Mouse (Mus musculus) cerebellum, adult (tissue): ENCODE measurements at regions not wholly inside any gene's neighbourhood (a gene's known extent, or its start where the extent isn't known, plus 50 kb on each side); places are given as distances from the start of the nearest gene placed in this dataset.

Source experiments
- ATAC-seq: cut with Nextera tagmentation; 2 replicates; pipeline ENCODE4 v1.9.2; 2017; ENCODE audit warnings: mild to moderate bottlenecking, moderate library complexity, mixed read lengths; ENCODE audit not compliant: insufficient number of reproducible peaks, low FRiP score, low TSS enrichment

GRCm38 (mm10) chr11:33061570-33061969 lies 85.6 kb downstream of the Fgf18 start:
- no peak for ATAC-seq

- no peak for ATAC-seq
Observed at GRCm38 (mm10) chr11:33060352-33060751, 86.8 kb downstream of the Fgf18 start.

GRCm38 (mm10) chr11:33050216-33050615 lies 97.0 kb downstream of the Fgf18 start:
- no peak for ATAC-seq

GRCm38 (mm10) chr11:33039854-33040792 lies 107.1 kb downstream of the Fgf18 start:
- no peak for ATAC-seq

GRCm38 (mm10) chr11:33036367-33036766 lies 110.8 kb downstream of the Fgf18 start:
- ATAC-seq: no peak

- ATAC-seq: no peak
Observed at GRCm38 (mm10) chr11:33028920-33029319, 118.3 kb downstream of the Fgf18 start.

- ATAC-seq: no peak
Observed at GRCm38 (mm10) chr11:33027121-33027520, 120.1 kb downstream of the Fgf18 start.

GRCm38 (mm10) chr11:33013229-33014185 lies 133.7 kb downstream of the Fgf18 start:
- no peak for ATAC-seq

GRCm38 (mm10) chr11:33012384-33013160 lies 134.6 kb downstream of the Fgf18 start:
- ATAC-seq: no peak

- no peak for ATAC-seq
Observed at GRCm38 (mm10) chr11:33008611-33009010, 138.6 kb downstream of the Fgf18 start.

- ATAC-seq: no peak
Observed at GRCm38 (mm10) chr11:33007826-33008530, 139.2 kb downstream of the Fgf18 start.

GRCm38 (mm10) chr11:33007366-33007765 lies 139.8 kb downstream of the Fgf18 start:
- no peak for ATAC-seq

GRCm38 (mm10) chr11:33005183-33005582 lies 142.0 kb downstream of the Fgf18 start:
- no peak for ATAC-seq

- no peak for ATAC-seq
Observed at GRCm38 (mm10) chr11:33004603-33005002, 142.6 kb downstream of the Fgf18 start.

GRCm38 (mm10) chr11:32999684-33000255 lies 147.4 kb downstream of the Fgf18 start:
- ATAC-seq: no peak

- no peak for ATAC-seq
Observed at GRCm38 (mm10) chr11:32998687-32999605, 148.3 kb downstream of the Fgf18 start.

GRCm38 (mm10) chr11:32994391-32994790 lies 152.8 kb downstream of the Fgf18 start:
- ATAC-seq: no peak

GRCm38 (mm10) chr11:32993439-32993838 lies 153.8 kb downstream of the Fgf18 start:
- no peak for ATAC-seq
